Mouse (Mus musculus) kidney, adult 18-20 months (tissue): ENCODE data around the gene Twist2.

ENCODE experiments used
- DNase-seq: peaks from one replicate; pipeline ENCODE4 v3.0.0; 2021

The Twist2 gene

GRCm38 (mm10) chr1:91875042-91875720 is 73.9 kb downstream of the Twist2 start:
- no peak for DNase-seq

- peak; percentile 39 for DNase-seq
Observed at GRCm38 (mm10) chr1:91878696-91879095, 77.4 kb downstream of the Twist2 start.

GRCm38 (mm10) chr1:91880156-91880555 is 78.9 kb downstream of the Twist2 start:
- DNase-seq, result peak; percentile 18

- DNase-seq, result no peak
Observed at GRCm38 (mm10) chr1:91880899-91881298, 79.6 kb downstream of the Twist2 start.

- no peak for DNase-seq
Observed at GRCm38 (mm10) chr1:91883115-91883514, 81.9 kb downstream of the Twist2 start.

- DNase-seq, result no peak
Observed at GRCm38 (mm10) chr1:91893598-91893997, 92.3 kb downstream of the Twist2 start.

GRCm38 (mm10) chr1:91894286-91894685 is 93.0 kb downstream of the Twist2 start:
- DNase-seq, result no peak

GRCm38 (mm10) chr1:91897078-91897477 is 95.8 kb downstream of the Twist2 start:
- no peak for DNase-seq
